Mouse (Mus musculus): ENCODE measurements at regions not wholly inside any gene's neighbourhood (a gene's known extent, or its start where the extent isn't known, plus 50 kb on each side); places are given as distances from the start of the nearest gene placed in this dataset.

DNA sequence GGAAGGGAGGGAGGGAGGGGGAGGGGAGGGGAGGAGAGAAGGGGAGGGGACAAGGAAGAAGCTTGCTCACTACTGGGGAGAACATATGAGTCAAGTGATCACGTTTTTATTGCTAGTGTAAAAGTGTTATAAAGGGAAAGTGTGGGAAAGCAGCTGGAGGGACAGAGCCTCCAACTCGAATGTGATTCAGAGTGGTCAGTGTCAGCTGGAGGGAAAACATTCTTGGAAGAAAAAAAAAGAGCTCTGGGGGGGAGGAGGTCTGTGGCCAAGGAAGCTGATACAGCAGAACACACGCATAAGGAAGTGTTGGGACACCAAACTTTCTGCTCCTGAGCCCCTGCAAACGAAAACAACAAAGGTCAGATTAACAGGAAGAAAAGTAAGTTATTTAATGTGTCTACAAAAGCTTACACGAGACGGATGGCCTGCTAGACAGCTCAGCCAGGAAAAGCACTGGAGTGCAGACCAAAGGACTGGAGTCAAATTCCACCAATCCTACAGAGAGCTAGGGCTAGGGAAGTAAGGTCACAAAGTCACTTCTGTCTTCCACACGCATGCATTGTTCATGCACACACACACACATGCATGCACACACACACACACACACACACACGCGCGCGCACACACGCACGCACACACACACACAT is 85.1 kb upstream of the Epcam start:
- H3K27ac ChIP-seq, result no peak overlapping the region
- no peaks in the 10 kb centered on the region for H3K27me3 ChIP-seq (ENCODE audit: insufficient read depth, poor library complexity, severe bottlenecking)

DNA sequence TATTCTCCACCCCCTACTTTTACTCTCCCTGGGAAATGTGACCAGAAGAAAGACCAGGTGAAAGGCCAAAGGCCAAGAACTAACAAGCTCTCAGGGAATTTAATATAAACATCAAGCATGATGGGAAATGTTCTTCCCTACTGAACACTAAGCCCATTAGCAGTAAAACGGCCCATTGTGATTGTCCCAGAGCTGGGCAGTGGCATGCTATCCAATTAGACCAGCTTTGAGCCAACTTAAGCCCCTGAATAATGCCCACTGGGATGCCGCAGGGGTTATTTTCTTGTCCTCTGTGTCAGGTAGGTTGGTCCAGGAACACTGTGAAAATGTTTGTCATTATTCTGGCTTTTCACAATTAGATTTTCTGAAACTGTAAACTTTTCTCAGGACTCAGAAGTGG is 81.2 kb upstream of the Epcam start:
- 64% methylated on average over 2 of the region's 2 CpGs for WGBS

More for the DNA sequence above, 85.1 kb upstream of the Epcam start:
- 66% methylated on average over 13 of the region's 13 CpGs for WGBS
- DNase-seq (ENCODE audit: low spot score), result no peak
- H3K4me3 ChIP-seq, result no peak overlapping the region
- H3K36me3 ChIP-seq, result no peaks in the 10 kb centered on the region
- no peaks in the 10 kb centered on the region for H3K9me3 ChIP-seq
- peaks cover 12% of the 10 kb centered on the region for H3K4me1 ChIP-seq (replicated peaks)

GRCm38 (mm10) chr17:87558419-87558818 is 77.4 kb upstream of the Epcam start:
- 21% methylated on average over 2 of the region's 2 CpGs for WGBS

More for the DNA sequence above, 81.2 kb upstream of the Epcam start:
- Histone ChIP-seq H3K4me1 (replicated peaks) (peaks cover 12% of the 10 kb centered on the region), H3K27me3 (ENCODE audit: insufficient read depth, poor library complexity, severe bottlenecking) (no peaks in the 10 kb centered on the region), H3K4me3 (no peak overlapping the region), H3K36me3 (no peaks in the 10 kb centered on the region), H3K9me3 (no peaks in the 10 kb centered on the region), H3K27ac (no peak overlapping the region)
- no peak for DNase-seq (ENCODE audit: low spot score)

DNA sequence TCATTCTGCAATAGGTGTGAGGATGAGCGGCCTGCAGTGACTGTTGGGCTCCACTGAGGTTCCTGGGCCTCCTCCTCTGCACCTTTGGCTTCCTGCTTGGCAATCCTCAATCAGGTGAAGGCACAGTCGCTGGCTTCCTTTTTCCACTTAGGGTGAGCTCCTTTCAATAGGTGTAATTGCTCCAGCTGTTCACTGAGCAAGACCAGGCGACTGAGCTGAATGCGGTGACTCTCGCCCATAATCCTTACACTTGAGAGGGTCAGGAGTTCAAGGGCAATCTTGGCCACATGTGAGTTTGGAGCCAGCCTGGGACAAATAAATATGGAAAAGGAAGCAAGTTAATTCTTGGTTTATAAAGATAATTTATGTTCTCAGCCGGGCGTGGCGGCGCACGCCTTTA is 76.1 kb upstream of the Epcam start:
- H3K36me3 ChIP-seq, result no peaks in the 10 kb centered on the region
- 0 out of 2 replicates have a peak, but pooled peaks cover under 1% of the 10 kb centered on the region for H3K4me1 ChIP-seq (replicated peaks)
- no peak overlapping the region for H3K4me3 ChIP-seq
- H3K27ac ChIP-seq, result no peak overlapping the region
- 90% methylated on average over 10 of the region's 10 CpGs for WGBS
- H3K27me3 ChIP-seq (ENCODE audit: insufficient read depth, poor library complexity, severe bottlenecking), result no peaks in the 10 kb centered on the region
- no peak for DNase-seq (ENCODE audit: low spot score)
- no peaks in the 10 kb centered on the region for H3K9me3 ChIP-seq

More at GRCm38 (mm10) chr17:87558419-87558818, 77.4 kb upstream of the Epcam start:
- H3K4me3 ChIP-seq, result no peak overlapping the region
- no peaks in the 10 kb centered on the region for H3K36me3 ChIP-seq
- H3K27me3 ChIP-seq (ENCODE audit: insufficient read depth, poor library complexity, severe bottlenecking), result no peaks in the 10 kb centered on the region
- peaks cover 5% of the 10 kb centered on the region; the same call in 1 of the 2 replicates for H3K4me1 ChIP-seq (replicated peaks)
- H3K27ac ChIP-seq, result no peak overlapping the region
- DNase-seq (ENCODE audit: low spot score), result no peak
- H3K9me3 ChIP-seq, result no peaks in the 10 kb centered on the region

GRCm38 (mm10) chr17:87560923-87561322 is 74.9 kb upstream of the Epcam start:
- Histone ChIP-seq H3K4me3 (no peak overlapping the region), H3K9me3 (no peaks in the 10 kb centered on the region), H3K27me3 (ENCODE audit: insufficient read depth, poor library complexity, severe bottlenecking) (no peaks in the 10 kb centered on the region), H3K27ac (no peak overlapping the region), H3K4me1 (replicated peaks) (peaks cover 1% of the 10 kb centered on the region), H3K36me3 (no peaks in the 10 kb centered on the region)
- WGBS, result 89% methylated on average over 7 of the region's 7 CpGs
- no peak for DNase-seq (ENCODE audit: low spot score)

DNA sequence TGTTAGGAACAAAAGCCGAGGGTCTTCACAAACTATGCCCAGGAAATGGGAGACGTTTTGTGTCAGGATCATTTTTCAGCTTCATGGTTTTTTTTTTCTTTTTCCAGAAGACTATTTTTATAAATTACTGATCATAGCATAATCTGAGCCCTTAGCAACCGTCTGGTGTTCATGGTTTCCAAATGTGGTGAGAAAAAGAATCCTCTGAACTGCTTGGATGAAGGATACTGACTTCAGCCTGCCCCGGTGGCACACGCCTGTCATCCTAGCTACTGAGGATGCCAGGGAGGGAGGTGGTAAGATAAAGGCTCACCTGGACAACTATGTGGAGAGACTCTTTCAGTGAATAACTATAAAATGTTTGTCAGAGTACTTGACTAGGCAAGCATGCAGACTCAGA is 72.4 kb upstream of the Epcam start:
- H3K4me1 ChIP-seq (replicated peaks), result peaks cover 14% of the 10 kb centered on the region
- no peaks in the 10 kb centered on the region for H3K36me3 ChIP-seq
- DNase-seq (ENCODE audit: low spot score), result no peak
- no peaks in the 10 kb centered on the region for H3K27me3 ChIP-seq (ENCODE audit: insufficient read depth, poor library complexity, severe bottlenecking)
- H3K9me3 ChIP-seq, result no peaks in the 10 kb centered on the region
- no peak overlapping the region for H3K27ac ChIP-seq
- no peak overlapping the region for H3K4me3 ChIP-seq
- 91% methylated on average over 5 of the region's 5 CpGs for WGBS

GRCm38 (mm10) chr17:87565631-87566030 is 70.1 kb upstream of the Epcam start:
- no peak for DNase-seq (ENCODE audit: low spot score)
- H3K36me3 ChIP-seq, result no peaks in the 10 kb centered on the region
- peaks cover 16% of the 10 kb centered on the region for H3K4me1 ChIP-seq (replicated peaks)
- peaks cover 14% of the 10 kb centered on the region for H3K27me3 ChIP-seq (ENCODE audit: insufficient read depth, poor library complexity, severe bottlenecking)
- H3K4me3 ChIP-seq, result no peak overlapping the region
- no peak overlapping the region for H3K27ac ChIP-seq
- 88% methylated on average over 4 of the region's 4 CpGs for WGBS
- no peaks in the 10 kb centered on the region for H3K9me3 ChIP-seq

DNA sequence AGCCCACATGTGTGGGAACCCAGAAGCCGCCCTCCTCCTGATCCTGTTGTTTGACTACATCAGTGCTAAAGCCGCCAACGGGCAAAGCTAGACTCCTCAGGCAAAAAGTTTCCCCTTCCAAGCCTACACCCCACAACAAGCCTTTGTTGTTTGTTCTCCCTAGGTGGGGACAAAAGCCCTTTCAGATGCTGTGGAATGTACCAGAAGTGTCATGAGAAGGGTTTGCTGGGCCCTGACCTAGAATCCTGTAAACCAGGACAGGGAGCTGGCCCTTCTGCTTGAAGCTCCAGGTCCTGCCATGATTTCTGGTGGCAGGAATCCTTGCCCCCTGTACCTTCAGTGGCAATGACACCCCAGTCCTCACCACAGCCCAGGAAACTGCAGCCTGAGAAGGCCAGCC is 69.5 kb upstream of the Epcam start:
- Histone ChIP-seq H3K27me3 (ENCODE audit: insufficient read depth, poor library complexity, severe bottlenecking) (peaks cover 18% of the 10 kb centered on the region), H3K4me1 (replicated peaks) (peaks cover 22% of the 10 kb centered on the region), H3K36me3 (no peaks in the 10 kb centered on the region), H3K27ac (peak overlapping the region; percentile 29; the same call in 1 of the 2 replicates), H3K4me3 (no peak overlapping the region), H3K9me3 (no peaks in the 10 kb centered on the region)
- 52% methylated on average over 3 of the region's 3 CpGs for WGBS
- no peak for DNase-seq (ENCODE audit: low spot score)

- 57% methylated on average over 9 of the region's 9 CpGs for WGBS
- Histone ChIP-seq H3K4me3 (no peak overlapping the region), H3K9me3 (no peaks in the 10 kb centered on the region), H3K4me1 (replicated peaks) (peaks cover 26% of the 10 kb centered on the region), H3K36me3 (no peaks in the 10 kb centered on the region), H3K27ac (peak overlapping the region; percentile 29; the same call in 1 of the 2 replicates), H3K27me3 (ENCODE audit: insufficient read depth, poor library complexity, severe bottlenecking) (peaks cover 18% of the 10 kb centered on the region)
- DNase-seq (ENCODE audit: low spot score), result no peak
Measured at GRCm38 (mm10) chr17:87566996-87567395, 68.8 kb upstream of the Epcam start.

- no peaks in the 10 kb centered on the region for H3K36me3 ChIP-seq
- WGBS, result 71% methylated on average over 2 of the region's 2 CpGs
- no peak overlapping the region for H3K27ac ChIP-seq
- H3K27me3 ChIP-seq (ENCODE audit: insufficient read depth, poor library complexity, severe bottlenecking), result peaks cover 21% of the 10 kb centered on the region
- H3K4me1 ChIP-seq (replicated peaks), result peaks cover 26% of the 10 kb centered on the region
- no peak overlapping the region for H3K4me3 ChIP-seq
- DNase-seq (ENCODE audit: low spot score), result no peak
- no peaks in the 10 kb centered on the region for H3K9me3 ChIP-seq
Measured at GRCm38 (mm10) chr17:87567475-87567874, 68.3 kb upstream of the Epcam start.

GRCm38 (mm10) chr17:87569981-87570380 is 65.8 kb upstream of the Epcam start:
- Histone ChIP-seq H3K4me1 (replicated peaks) (peaks cover 26% of the 10 kb centered on the region), H3K27ac (no peak overlapping the region), H3K9me3 (no peaks in the 10 kb centered on the region), H3K4me3 (no peak overlapping the region), H3K27me3 (ENCODE audit: insufficient read depth, poor library complexity, severe bottlenecking) (peaks cover 21% of the 10 kb centered on the region), H3K36me3 (no peaks in the 10 kb centered on the region)
- no peak for DNase-seq (ENCODE audit: low spot score)
- WGBS, result 77% methylated on average over 9 of the region's 9 CpGs

GRCm38 (mm10) chr17:87570676-87571344 is 65.0 kb upstream of the Epcam start:
- Histone ChIP-seq H3K4me3 (peak overlapping the region; percentile 35), H3K36me3 (no peaks in the 10 kb centered on the region), H3K4me1 (replicated peaks) (peaks cover 26% of the 10 kb centered on the region), H3K27me3 (ENCODE audit: insufficient read depth, poor library complexity, severe bottlenecking) (peaks cover 21% of the 10 kb centered on the region), H3K9me3 (no peaks in the 10 kb centered on the region), H3K27ac (peak overlapping the region; percentile 53)
- 42% methylated on average over 18 of the region's 18 CpGs for WGBS
- peak; percentile 41 for DNase-seq (ENCODE audit: low spot score)

DNA sequence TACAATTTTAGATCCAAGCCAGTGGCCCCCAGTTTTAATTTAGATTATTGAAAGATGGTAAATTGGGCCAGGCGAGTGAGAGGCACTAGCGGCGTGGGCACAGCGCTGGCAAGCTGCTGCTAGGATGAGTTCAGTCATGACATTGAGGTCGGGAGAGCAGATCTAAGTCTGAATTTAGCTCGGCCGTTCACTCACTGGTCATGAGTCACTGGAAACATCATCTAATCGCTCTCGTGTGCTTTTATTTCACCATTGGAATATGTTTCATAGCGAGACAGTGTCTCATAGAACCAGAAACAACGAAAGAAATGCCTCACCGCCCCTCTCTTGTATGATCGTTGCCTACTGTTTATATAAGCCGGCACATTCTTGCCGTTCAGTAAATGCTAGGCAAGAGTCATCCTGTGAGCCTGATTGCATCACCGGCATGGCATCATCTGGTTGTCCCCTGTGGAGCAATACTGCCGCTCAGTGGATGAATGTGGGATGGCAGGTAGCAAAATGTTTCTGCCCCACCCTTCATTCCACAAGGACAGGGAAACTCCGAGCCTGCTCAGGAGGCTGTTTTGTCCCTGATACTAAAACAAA is 64.3 kb upstream of the Epcam start:
- H3K36me3 ChIP-seq, result no peaks in the 10 kb centered on the region
- H3K9me3 ChIP-seq, result no peaks in the 10 kb centered on the region
- peak overlapping the region; percentile 35 for H3K4me3 ChIP-seq
- H3K27ac ChIP-seq, result peak overlapping the region; percentile 53; the same call in 1 of the 2 replicates
- H3K27me3 ChIP-seq (ENCODE audit: insufficient read depth, poor library complexity, severe bottlenecking), result peaks cover 21% of the 10 kb centered on the region
- DNase-seq (ENCODE audit: low spot score), result peak; percentile 91
- 11% methylated on average over 18 of the region's 18 CpGs for WGBS
- peaks cover 19% of the 10 kb centered on the region for H3K4me1 ChIP-seq (replicated peaks)
